Mouse (Mus musculus) megakaryocyte, adult 5-6 weeks (primary cell): ENCODE data around the gene Kcnq1. TPM values are rescaled to one million over a fixed set of nuclear protein-coding genes. Genes with fewer than 3 reads are reported as not detected.

ENCODE experiments used
- total RNA-seq, 2 experiments: library from RNA; stranded (forward) in 1 of 2; stranded (reverse) in 1 of 2; fragments of 153-499, 151-499 nt in 1 of 2; fragments of 221-1000, 200-1000 nt in 1 of 2; gene quantifications; 2 replicates each; pipeline versions ENCODE4 v1.2.3 to v1.2.4; 2015 to 2017

The Kcnq1 gene
- total RNA-seq, 2 experiments from 2014 or later: not detected

Other genes with a start within 250 kb of the Kcnq1 start
- not detected in 2 replicates for gene Th, start 175.2 kb upstream of the Kcnq1 start, total RNA-seq (2015)
- not detected in 2 replicates for gene Th, start 175.2 kb upstream of the Kcnq1 start, total RNA-seq (2017)
- 0.96 and 1.1 TPM in 2 replicates for gene Ascl2, start 137.1 kb upstream of the Kcnq1 start, total RNA-seq (2015)
- gene Ascl2, start 137.1 kb upstream of the Kcnq1 start, total RNA-seq (2017): 0.40 and 2.9 TPM in 2 replicates
- 60.9 and 70.4 TPM in 2 replicates for gene Tspan32, start 101.3 kb upstream of the Kcnq1 start, total RNA-seq (2015)
- 45.6 and 47.0 TPM in 2 replicates for gene Tspan32, start 101.3 kb upstream of the Kcnq1 start, total RNA-seq (2017)
- 17.2 and 20.3 TPM in 2 replicates for gene Cd81, start 53.6 kb upstream of the Kcnq1 start, total RNA-seq (2015)
- 22.5 and 25.3 TPM in 2 replicates for gene Cd81, start 53.6 kb upstream of the Kcnq1 start, total RNA-seq (2017)
- 14.0 and 19.2 TPM in 2 replicates for gene Tssc4, start 37.1 kb upstream of the Kcnq1 start, total RNA-seq (2015)
- gene Tssc4, start 37.1 kb upstream of the Kcnq1 start, total RNA-seq (2017): 17.7 and 20.5 TPM in 2 replicates
- gene Trpm5, start 11.7 kb upstream of the Kcnq1 start, total RNA-seq (2015): not detected in 2 replicates
- not detected in 2 replicates for gene Trpm5, start 11.7 kb upstream of the Kcnq1 start, total RNA-seq (2017)